Mouse (Mus musculus): ENCODE results near the gene Slc22a5. TPM values are rescaled to one million over a fixed set of nuclear protein-coding genes. Genes with fewer than 3 reads are reported as not detected.

Slc22a5 gene
- total and polyA plus RNA-seq, 2 experiments from 2014 or later, result 13.4 to 16.2 TPM

DNA sequence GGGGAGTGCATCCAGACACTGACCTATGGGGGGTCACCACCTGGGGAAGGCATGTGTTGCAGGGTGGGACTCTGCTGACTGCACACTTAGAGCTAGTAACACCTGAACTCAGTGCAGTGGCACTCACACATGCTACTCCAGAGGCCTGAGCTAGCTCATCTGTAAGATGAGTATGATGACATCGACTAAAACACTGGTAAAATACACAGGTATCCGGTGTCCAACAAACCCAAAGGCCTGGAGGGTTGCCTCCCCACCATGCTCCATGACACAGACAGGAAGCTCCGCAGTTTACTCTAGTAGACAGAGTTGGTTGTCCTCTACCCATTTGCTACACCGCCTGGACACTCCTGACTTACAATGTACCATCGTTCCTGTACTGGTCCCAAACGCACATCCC lies 71.9 kb downstream of the Slc22a5 start:
- no peaks in the 10 kb centered on the region for H3K4me1 ChIP-seq (ENCODE audit: insufficient read depth)
- H3K27ac ChIP-seq (ENCODE audit: low read depth, low read length), result no peak overlapping the region
- H3K36me3 ChIP-seq (ENCODE audit: insufficient read depth), result no peaks in the 10 kb centered on the region
- ATAC-seq (no peak), DNase-seq (no peak)
- WGBS, result 89% methylated on average over 6 of the region's 6 CpGs
- H3K9ac ChIP-seq, result no peak overlapping the region
- no peaks in the 10 kb centered on the region for H3K27me3 ChIP-seq (ENCODE audit: insufficient read depth, low read length)
- no peak overlapping the region for H3K4me3 ChIP-seq (ENCODE audit: low read depth, low read length)
- H3K4me2 ChIP-seq (ENCODE audit: low read depth), result no peak overlapping the region
- no peak for TF ChIP-seq CTCF (IDR thresholded peaks at IDR 0.05; ENCODE audit: low read depth)
- no peaks in the 10 kb centered on the region for H3K9me3 ChIP-seq (ENCODE audit: low read length)

DNA sequence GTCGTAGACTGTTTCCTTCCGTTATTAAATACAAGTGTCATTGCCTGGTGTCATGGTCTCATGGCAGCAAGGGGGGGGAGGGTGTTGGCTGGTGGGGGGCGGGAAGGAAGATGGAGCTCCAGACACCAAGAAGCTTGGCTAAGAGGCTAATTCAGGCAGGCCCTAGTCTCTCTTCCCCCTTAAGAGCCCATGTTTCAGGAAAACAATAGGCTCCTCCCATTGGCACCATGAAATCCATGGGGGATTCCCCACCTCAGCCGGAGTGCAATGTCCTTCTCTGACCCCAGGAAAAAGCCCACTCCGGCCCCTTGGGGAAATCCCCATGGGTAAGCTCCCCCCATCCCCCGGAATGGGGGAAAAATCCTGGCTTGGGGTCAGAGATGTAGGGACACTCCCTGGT lies 72.7 kb downstream of the Slc22a5 start:
- Histone ChIP-seq H3K27ac (ENCODE audit: low read depth, low read length) (no peak overlapping the region), H3K9me3 (ENCODE audit: low read length) (no peaks in the 10 kb centered on the region), H3K4me2 (ENCODE audit: low read depth) (no peak overlapping the region), H3K4me3 (ENCODE audit: low read depth, low read length) (no peak overlapping the region), H3K4me1 (ENCODE audit: insufficient read depth) (no peaks in the 10 kb centered on the region), H3K9ac (no peak overlapping the region), H3K27me3 (ENCODE audit: insufficient read depth, low read length) (no peaks in the 10 kb centered on the region), H3K36me3 (ENCODE audit: insufficient read depth) (no peaks in the 10 kb centered on the region)
- DNase-seq, result no peak
- ATAC-seq, result no peak
- TF ChIP-seq CTCF (IDR thresholded peaks at IDR 0.05; ENCODE audit: low read depth), result no peak
- 71% methylated on average over 6 of the region's 6 CpGs for WGBS

DNA sequence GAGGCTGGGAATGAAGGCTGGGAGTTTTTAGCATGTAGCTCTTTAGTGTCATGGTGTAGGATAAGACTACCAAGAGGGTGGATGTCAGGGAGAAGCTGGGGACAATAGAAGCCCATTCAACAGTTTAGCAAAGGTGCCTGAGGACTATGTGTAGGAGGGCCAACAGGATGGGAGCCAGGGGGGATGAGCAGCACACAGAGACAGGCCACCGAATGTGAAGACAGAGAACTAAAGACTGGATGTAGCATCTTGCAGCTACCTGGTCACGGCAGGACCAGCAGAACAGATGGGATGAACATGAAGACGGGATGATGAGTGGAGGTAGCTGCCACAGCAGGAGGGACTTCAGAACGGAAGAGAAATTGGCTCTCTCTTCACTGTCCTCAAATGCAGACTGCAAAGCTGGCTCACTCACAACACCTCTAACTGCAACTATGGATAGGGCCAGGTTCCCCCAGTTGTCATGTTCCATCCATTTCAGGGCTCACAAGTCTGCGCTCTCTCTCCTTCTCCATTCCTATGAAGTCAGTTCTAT lies 74.6 kb downstream of the Slc22a5 start:
- Histone ChIP-seq H3K4me2 (ENCODE audit: low read depth) (no peak overlapping the region), H3K36me3 (ENCODE audit: insufficient read depth) (no peaks in the 10 kb centered on the region), H3K27me3 (ENCODE audit: insufficient read depth, low read length) (no peaks in the 10 kb centered on the region), H3K4me1 (ENCODE audit: insufficient read depth) (no peaks in the 10 kb centered on the region), H3K9me3 (ENCODE audit: low read length) (no peaks in the 10 kb centered on the region), H3K27ac (ENCODE audit: low read depth, low read length) (no peak overlapping the region), H3K4me3 (ENCODE audit: low read depth, low read length) (no peak overlapping the region), H3K9ac (no peak overlapping the region)
- DNase-seq (no peak), ATAC-seq (no peak)
- 92% methylated on average over 5 of the region's 5 CpGs for WGBS
- no peak for TF ChIP-seq CTCF (IDR thresholded peaks at IDR 0.05; ENCODE audit: low read depth)

DNA sequence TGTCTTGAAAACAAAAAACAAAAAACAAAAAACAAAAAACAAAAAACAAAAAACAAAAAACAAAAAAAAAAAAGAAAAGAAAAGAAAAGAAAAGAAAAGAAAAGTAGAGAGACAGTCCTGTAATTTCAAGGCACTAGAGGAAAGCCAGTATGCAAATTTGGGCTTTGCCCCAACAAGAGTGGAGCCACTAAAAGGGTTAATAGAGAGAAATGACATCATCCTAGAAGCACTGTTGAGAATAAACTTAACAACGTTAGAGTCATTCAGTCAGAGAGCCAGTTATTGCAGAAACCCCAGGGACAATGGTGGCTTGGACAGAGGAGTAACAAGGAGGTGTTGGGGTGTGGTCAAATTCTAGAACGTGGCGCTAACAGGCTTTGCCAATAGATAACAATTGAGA lies 76.7 kb downstream of the Slc22a5 start:
- Histone ChIP-seq H3K27ac (ENCODE audit: low read depth, low read length) (no peak overlapping the region), H3K4me2 (ENCODE audit: low read depth) (no peak overlapping the region), H3K9me3 (ENCODE audit: low read length) (no peaks in the 10 kb centered on the region), H3K4me1 (ENCODE audit: insufficient read depth) (no peaks in the 10 kb centered on the region), H3K9ac (no peak overlapping the region), H3K27me3 (ENCODE audit: insufficient read depth, low read length) (no peaks in the 10 kb centered on the region), H3K36me3 (ENCODE audit: insufficient read depth) (no peaks in the 10 kb centered on the region), H3K4me3 (ENCODE audit: low read depth, low read length) (no peak overlapping the region)
- whole genome bisulfite sequencing, result 61% methylated on average over 3 of the region's 3 CpGs
- DNase-seq, result no peak
- no peak for TF ChIP-seq CTCF (IDR thresholded peaks at IDR 0.05; ENCODE audit: low read depth)
- no peak for ATAC-seq

Other genes starting within 250 kb of the Slc22a5 start
- 7.1 and 9.2 TPM in 2 replicates for gene Rad50, start 184.3 kb downstream of the Slc22a5 start, total RNA-seq (2014; rRNA removed)
- gene Rad50, start 184.3 kb downstream of the Slc22a5 start, polyA plus RNA-seq (2015; fragmentation: Nextera tagmentation; extraction: Ambion mirVana), result 8.6 and 11.8 TPM in 2 replicates
- 0.23 and 0.29 TPM in 2 replicates for gene Il5, start 170.9 kb downstream of the Slc22a5 start, total RNA-seq (2014; rRNA removed)
- gene Il5, start 170.9 kb downstream of the Slc22a5 start, polyA plus RNA-seq (2015; fragmentation: Nextera tagmentation; extraction: Ambion mirVana), result 0.10 and 0.18 TPM in 2 replicates
- 3.1 and 3.7 TPM in 2 replicates for gene Irf1, start 121.6 kb downstream of the Slc22a5 start, total RNA-seq (2014; rRNA removed)
- gene Irf1, start 121.6 kb downstream of the Slc22a5 start, polyA plus RNA-seq (2015; fragmentation: Nextera tagmentation; extraction: Ambion mirVana), result 3.2 and 4.0 TPM in 2 replicates
- gene Gm17334, start 118.5 kb downstream of the Slc22a5 start, total RNA-seq (2014; rRNA removed), result 1.5 TPM in 1 of 2 replicates, not detected in the other
- gene Gm17334, start 118.5 kb downstream of the Slc22a5 start, polyA plus RNA-seq (2015; fragmentation: Nextera tagmentation; extraction: Ambion mirVana), result not detected in 2 replicates
- gene Gm12216, start 32.4 kb downstream of the Slc22a5 start, total RNA-seq (2014; rRNA removed), result not detected in 2 replicates
- 0.40 and 0.77 TPM in 2 replicates for gene Gm12216, start 32.4 kb downstream of the Slc22a5 start, polyA plus RNA-seq (2015; fragmentation: Nextera tagmentation; extraction: Ambion mirVana)
- gene Slc22a21, start 88.7 kb upstream of the Slc22a5 start, total RNA-seq (2014; rRNA removed), result 3.3 and 5.1 TPM in 2 replicates
- gene Slc22a21, start 88.7 kb upstream of the Slc22a5 start, polyA plus RNA-seq (2015; fragmentation: Nextera tagmentation; extraction: Ambion mirVana), result 2.4 and 4.8 TPM in 2 replicates
- 3.7 and 4.7 TPM in 2 replicates for gene Slc22a4, start 136.4 kb upstream of the Slc22a5 start, total RNA-seq (2014; rRNA removed)
- gene Slc22a4, start 136.4 kb upstream of the Slc22a5 start, polyA plus RNA-seq (2015; fragmentation: Nextera tagmentation; extraction: Ambion mirVana), result 3.3 and 4.0 TPM in 2 replicates
- gene Pdlim4, start 177.4 kb upstream of the Slc22a5 start, total RNA-seq (2014; rRNA removed), result 27.6 and 30.9 TPM in 2 replicates
- 47.9 and 50.7 TPM in 2 replicates for gene Pdlim4, start 177.4 kb upstream of the Slc22a5 start, polyA plus RNA-seq (2015; fragmentation: Nextera tagmentation; extraction: Ambion mirVana)
- 6.8 and 9.8 TPM in 2 replicates for gene P4ha2, start 208.4 kb upstream of the Slc22a5 start, total RNA-seq (2014; rRNA removed)
- 6.0 and 6.1 TPM in 2 replicates for gene P4ha2, start 208.4 kb upstream of the Slc22a5 start, polyA plus RNA-seq (2015; fragmentation: Nextera tagmentation; extraction: Ambion mirVana)

All from forebrain, postnatal 0 days (tissue).